Mouse (Mus musculus): ENCODE measurements around the gene Pla1a. TPM values are rescaled to one million over a fixed set of nuclear protein-coding genes. Genes with fewer than 3 reads are reported as not detected.

The Pla1a gene
- total and polyA plus RNA-seq, 2 experiments from 2014 or later, result 1.0 to 1.7 TPM

GRCm38 (mm10) chr16:38445576-38445975, 12.6 kb upstream of the Pla1a start:
- Histone ChIP-seq H3K9me3 (ENCODE audit: low read length) (no peaks in the 10 kb centered on the region), H3K4me1 (ENCODE audit: insufficient read depth, low read length) (no peaks in the 10 kb centered on the region), H3K4me2 (ENCODE audit: low read depth, low read length) (no peak overlapping the region), H3K27ac (no peak overlapping the region), H3K27me3 (ENCODE audit: insufficient read depth, low read length) (no peaks in the 10 kb centered on the region), H3K36me3 (ENCODE audit: insufficient read depth, low read length) (peaks cover 42% of the 10 kb centered on the region), H3K4me3 (ENCODE audit: low read length) (no peak overlapping the region), H3K9ac (replicated peaks; ENCODE audit: low read length) (no peak overlapping the region)
- ATAC-seq, result no peak
- no peak for TF ChIP-seq CTCF (IDR thresholded peaks at IDR 0.05; ENCODE audit: low read depth)
- no peak for DNase-seq (ENCODE audit: low spot score)
- WGBS, result 96% methylated on average over 20 of the region's 20 CpGs

GRCm38 (mm10) chr16:38445046-38445445, 12.1 kb upstream of the Pla1a start:
- Histone ChIP-seq H3K4me2 (ENCODE audit: low read depth, low read length) (no peak overlapping the region), H3K27ac (no peak overlapping the region), H3K9me3 (ENCODE audit: low read length) (no peaks in the 10 kb centered on the region), H3K9ac (replicated peaks; ENCODE audit: low read length) (no peak overlapping the region), H3K27me3 (ENCODE audit: insufficient read depth, low read length) (no peaks in the 10 kb centered on the region), H3K36me3 (ENCODE audit: insufficient read depth, low read length) (peaks cover 42% of the 10 kb centered on the region), H3K4me3 (ENCODE audit: low read length) (no peak overlapping the region), H3K4me1 (ENCODE audit: insufficient read depth, low read length) (no peaks in the 10 kb centered on the region)
- DNase-seq (ENCODE audit: low spot score) (no peak), ATAC-seq (no peak)
- WGBS, result 86% methylated on average over 1 of the region's 1 CpGs
- TF ChIP-seq CTCF (IDR thresholded peaks at IDR 0.05; ENCODE audit: low read depth), result no peak

DNA sequence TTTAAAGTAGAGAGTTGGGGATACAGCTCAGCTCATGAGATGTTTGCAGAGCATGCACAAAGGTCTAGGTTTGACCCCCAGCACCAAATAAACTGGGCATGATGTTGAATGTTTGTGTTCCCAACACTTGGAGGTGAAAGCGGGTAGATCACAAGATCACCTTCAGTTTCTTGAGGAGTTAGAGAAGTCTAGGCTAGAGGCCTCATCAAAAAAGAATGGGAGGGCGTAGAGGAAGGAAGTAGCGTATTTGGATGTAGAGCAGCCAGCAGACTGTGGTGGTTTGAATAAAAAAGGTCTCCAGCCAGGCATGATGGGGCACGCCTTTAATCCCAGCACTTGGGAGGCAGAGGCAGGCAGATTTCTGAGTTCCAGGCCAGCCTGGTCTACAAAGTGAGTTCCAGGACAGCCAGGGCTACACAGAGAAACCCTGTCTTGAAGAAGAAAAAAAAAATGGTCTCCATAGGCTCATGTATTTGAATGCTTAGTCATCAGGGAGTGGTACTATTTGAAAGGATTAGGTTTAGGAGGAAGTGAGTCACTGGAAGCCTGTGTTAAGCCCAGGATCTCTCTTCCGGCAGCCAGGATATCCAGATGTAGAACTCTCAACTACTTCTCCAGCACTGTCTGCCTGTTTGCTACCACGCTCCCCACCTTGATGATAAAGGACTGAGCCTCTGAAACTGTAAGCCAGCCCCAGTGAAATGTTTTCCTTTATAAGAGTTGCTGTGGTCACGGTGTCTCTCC, 10.9 kb upstream of the Pla1a start:
- no peaks in the 10 kb centered on the region for H3K4me1 ChIP-seq (ENCODE audit: insufficient read depth, low read length)
- H3K27ac ChIP-seq, result no peak overlapping the region
- ATAC-seq (no peak), DNase-seq (ENCODE audit: low spot score) (no peak)
- no peaks in the 10 kb centered on the region for H3K27me3 ChIP-seq (ENCODE audit: insufficient read depth, low read length)
- H3K36me3 ChIP-seq (ENCODE audit: insufficient read depth, low read length), result peaks cover 42% of the 10 kb centered on the region
- H3K4me2 ChIP-seq (ENCODE audit: low read depth, low read length), result no peak overlapping the region
- no peak for TF ChIP-seq CTCF (IDR thresholded peaks at IDR 0.05; ENCODE audit: low read depth)
- H3K9ac ChIP-seq (replicated peaks; ENCODE audit: low read length), result no peak overlapping the region
- H3K9me3 ChIP-seq (ENCODE audit: low read length), result no peaks in the 10 kb centered on the region
- 96% methylated on average over 7 of the region's 7 CpGs for WGBS
- no peak overlapping the region for H3K4me3 ChIP-seq (ENCODE audit: low read length)

DNA sequence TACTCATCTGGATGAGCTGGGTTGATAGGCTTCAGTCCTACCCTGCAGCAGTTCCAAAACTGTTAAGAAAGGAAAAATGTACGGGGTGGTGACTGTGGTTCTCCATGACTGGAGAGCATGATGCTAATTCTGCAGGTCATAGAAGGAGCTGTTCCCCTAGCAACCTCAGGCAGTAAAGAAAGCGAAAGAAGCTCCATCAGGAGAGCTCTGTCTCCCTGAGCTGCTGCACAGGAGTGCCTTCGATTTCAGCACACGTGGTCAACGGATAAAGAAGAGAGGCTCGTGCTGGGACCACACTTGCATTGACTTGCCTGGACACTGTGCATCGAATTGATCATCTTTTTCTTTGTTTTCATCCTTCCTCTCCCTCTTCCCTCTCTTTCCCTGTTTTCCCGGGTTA, 9.3 kb upstream of the Pla1a start:
- ATAC-seq (no peak), DNase-seq (ENCODE audit: low spot score) (no peak)
- no peak overlapping the region for H3K4me3 ChIP-seq (ENCODE audit: low read length)
- H3K9ac ChIP-seq (replicated peaks; ENCODE audit: low read length), result no peak overlapping the region
- TF ChIP-seq CTCF (IDR thresholded peaks at IDR 0.05; ENCODE audit: low read depth), result no peak
- H3K27me3 ChIP-seq (ENCODE audit: insufficient read depth, low read length), result no peaks in the 10 kb centered on the region
- no peaks in the 10 kb centered on the region for H3K4me1 ChIP-seq (ENCODE audit: insufficient read depth, low read length)
- H3K36me3 ChIP-seq (ENCODE audit: insufficient read depth, low read length), result peaks cover 32% of the 10 kb centered on the region
- no peaks in the 10 kb centered on the region for H3K9me3 ChIP-seq (ENCODE audit: low read length)
- H3K27ac ChIP-seq, result no peak overlapping the region
- H3K4me2 ChIP-seq (ENCODE audit: low read depth, low read length), result no peak overlapping the region
- WGBS, result 80% methylated on average over 8 of the region's 8 CpGs

GRCm38 (mm10) chr16:38441611-38442010, 8.7 kb upstream of the Pla1a start:
- H3K4me3 ChIP-seq (ENCODE audit: low read length), result no peak overlapping the region
- peaks cover 26% of the 10 kb centered on the region; the same call in 1 of the 2 replicates for H3K36me3 ChIP-seq (ENCODE audit: insufficient read depth, low read length)
- TF ChIP-seq CTCF (IDR thresholded peaks at IDR 0.05; ENCODE audit: low read depth), result no peak
- H3K9ac ChIP-seq (replicated peaks; ENCODE audit: low read length), result no peak overlapping the region
- DNase-seq (ENCODE audit: low spot score), result no peak
- no peak overlapping the region for H3K4me2 ChIP-seq (ENCODE audit: low read depth, low read length)
- H3K27me3 ChIP-seq (ENCODE audit: insufficient read depth, low read length), result no peaks in the 10 kb centered on the region
- 89% methylated on average over 5 of the region's 5 CpGs for WGBS
- ATAC-seq, result no peak
- no peaks in the 10 kb centered on the region for H3K9me3 ChIP-seq (ENCODE audit: low read length)
- no peaks in the 10 kb centered on the region for H3K4me1 ChIP-seq (ENCODE audit: insufficient read depth, low read length)
- H3K27ac ChIP-seq, result no peak overlapping the region

GRCm38 (mm10) chr16:38440403-38440802, 7.5 kb upstream of the Pla1a start:
- ATAC-seq, result no peak
- Histone ChIP-seq H3K4me3 (ENCODE audit: low read length) (no peak overlapping the region), H3K4me1 (ENCODE audit: insufficient read depth, low read length) (no peaks in the 10 kb centered on the region), H3K27me3 (ENCODE audit: insufficient read depth, low read length) (no peaks in the 10 kb centered on the region), H3K36me3 (ENCODE audit: insufficient read depth, low read length) (peaks cover 14% of the 10 kb centered on the region; the same call in 1 of the 2 replicates), H3K9me3 (ENCODE audit: low read length) (no peaks in the 10 kb centered on the region), H3K27ac (no peak overlapping the region), H3K9ac (replicated peaks; ENCODE audit: low read length) (no peak overlapping the region), H3K4me2 (ENCODE audit: low read depth, low read length) (no peak overlapping the region)
- DNase-seq (ENCODE audit: low spot score), result no peak
- WGBS, result 86% methylated on average over 6 of the region's 6 CpGs
- no peak for TF ChIP-seq CTCF (IDR thresholded peaks at IDR 0.05; ENCODE audit: low read depth)

DNA sequence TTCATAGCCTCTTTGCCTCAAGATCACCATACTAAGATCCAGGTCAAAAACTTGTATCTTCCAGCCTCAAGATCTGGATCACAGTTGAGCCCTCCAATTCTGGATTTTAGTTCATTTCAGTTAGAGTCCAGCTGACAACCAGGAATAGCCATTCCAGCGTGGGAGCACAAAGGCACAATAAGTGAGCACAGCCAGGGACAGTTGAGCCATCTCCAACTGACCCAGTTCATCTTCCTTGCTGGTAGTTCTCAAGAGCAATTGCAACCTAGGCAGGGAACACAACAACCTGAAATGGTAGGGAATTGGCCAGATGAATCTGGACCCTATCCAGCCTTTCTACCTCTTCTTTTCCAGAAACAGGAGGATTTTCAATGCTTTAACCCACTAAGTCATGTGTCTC, 6.2 kb upstream of the Pla1a start:
- no peak overlapping the region for H3K27ac ChIP-seq
- H3K9me3 ChIP-seq (ENCODE audit: low read length), result no peaks in the 10 kb centered on the region
- no peak overlapping the region for H3K4me3 ChIP-seq (ENCODE audit: low read length)
- no peak for TF ChIP-seq CTCF (IDR thresholded peaks at IDR 0.05; ENCODE audit: low read depth)
- H3K9ac ChIP-seq (replicated peaks; ENCODE audit: low read length), result no peak overlapping the region
- no peaks in the 10 kb centered on the region for H3K27me3 ChIP-seq (ENCODE audit: insufficient read depth, low read length)
- DNase-seq (ENCODE audit: low spot score) (no peak), ATAC-seq (no peak)
- peaks cover 7% of the 10 kb centered on the region; the same call in 1 of the 2 replicates for H3K36me3 ChIP-seq (ENCODE audit: insufficient read depth, low read length)
- 83% methylated on average over 1 of the region's 1 CpGs for WGBS
- H3K4me2 ChIP-seq (ENCODE audit: low read depth, low read length), result no peak overlapping the region
- H3K4me1 ChIP-seq (ENCODE audit: insufficient read depth, low read length), result no peaks in the 10 kb centered on the region
